Mouse (Mus musculus) CH12.LX (cell line): ENCODE measurements at regions not wholly inside any gene's neighbourhood (a gene's known extent, or its start where the extent isn't known, plus 50 kb on each side); places are given as distances from the start of the nearest gene placed in this dataset.

Source experiments
- BHLHE40 ChIP-seq: IDR thresholded peaks from 2 replicates; pipeline ENCODE4 v1.6.1; 2011; ENCODE audit warnings: mild to moderate bottlenecking, low read depth, low read length, improper control_type of control experiment
- CHD2 ChIP-seq: IDR thresholded peaks from 2 replicates; pipeline ENCODE4 v1.6.1; 2011; ENCODE audit warnings: low read length, improper control_type of control experiment
- POLR2A ChIP-seq: IDR thresholded peaks from 2 replicates; pipeline ENCODE4 v1.6.1; 2011; ENCODE audit warnings: low read depth, mild to moderate bottlenecking, improper control_type of control experiment, low read length

DNA sequence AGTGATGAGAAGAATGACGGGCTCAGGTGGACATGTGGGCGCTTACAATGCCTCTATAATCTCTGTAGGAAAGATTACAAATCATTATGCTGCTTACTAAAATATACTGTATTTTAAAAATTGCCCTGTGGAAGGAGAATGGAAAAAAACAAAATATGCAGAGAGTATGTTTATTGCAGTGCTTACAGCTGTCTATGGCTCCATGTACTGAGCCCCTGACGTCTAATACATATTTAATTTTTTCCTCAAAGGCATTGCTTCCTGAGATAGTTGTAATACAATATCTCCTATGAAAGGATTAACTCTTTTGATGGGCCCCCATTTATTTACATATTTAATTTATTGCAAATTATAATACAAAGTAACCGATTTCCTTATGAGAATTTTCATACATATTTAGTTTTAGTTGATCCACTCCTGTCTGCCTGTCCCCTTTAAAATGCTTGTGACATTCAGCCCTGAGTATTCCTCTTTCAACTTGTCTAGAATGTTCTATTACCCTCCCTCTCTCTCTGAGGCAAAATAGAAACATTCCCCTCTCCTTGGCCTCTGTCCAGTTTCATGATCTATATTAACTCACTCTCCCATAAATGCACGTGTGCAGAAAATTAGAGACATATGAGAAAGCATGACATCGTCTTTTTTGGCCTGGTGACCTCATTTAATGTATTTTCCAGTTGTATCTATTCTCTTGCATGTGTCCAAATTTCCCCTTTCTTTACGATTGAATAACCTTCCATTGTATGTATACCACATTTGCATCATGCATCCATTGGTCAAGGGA lies 273.1 kb upstream of the Mmadhc start:
- no peak for TF ChIP-seq POLR2A
- TF ChIP-seq BHLHE40: no peak
- TF ChIP-seq CHD2: no peak
